Mouse (Mus musculus): ENCODE data around the gene Tubb3.

GRCm38 (mm10) chr8:123463651-123464050, 52.4 kb downstream of the Tubb3 start:
- TF ChIP-seq POLR2A (IDR thresholded peaks at IDR 0.05; ENCODE audit: low read depth, low read length), result no peak
- no peak for TF ChIP-seq CTCF (IDR thresholded peaks at IDR 0.05; ENCODE audit: borderline replicate concordance, insufficient read depth, low read length)
